Mouse (Mus musculus) myocyte (in vitro differentiated cells): ENCODE data around the gene Rsf1. TPM values are rescaled to one million over a fixed set of nuclear protein-coding genes. Genes with fewer than 3 reads are reported as not detected.

Experiments used
- H3K27me3 ChIP-seq: one replicate; pipeline ENCODE4 v1.6.1; 2011; ENCODE audit not compliant: control insufficient read depth, insufficient read depth, insufficient read length
- H3K36me3 ChIP-seq: one replicate; pipeline ENCODE4 v1.6.1; 2011; ENCODE audit not compliant: control insufficient read depth, insufficient read depth
- H3K4me2 ChIP-seq: one replicate; pipeline ENCODE4 v1.6.1; 2011; ENCODE audit warnings: low read depth, control low read depth
- H3K4me3 ChIP-seq: one replicate; pipeline ENCODE4 v1.5.1; 2011; ENCODE audit warnings: mild to moderate bottlenecking, control low read depth, moderate library complexity
- H3K79me2 ChIP-seq: one replicate; pipeline ENCODE4 v1.6.1; 2011; ENCODE audit not compliant: control insufficient read depth, insufficient read depth
- H3ac ChIP-seq: one replicate; pipeline ENCODE4 v1.6.1; 2011; ENCODE audit not compliant: control insufficient read depth, insufficient read length
- E2F4 ChIP-seq: IDR thresholded peaks from one replicate; pipeline ENCODE4 v1.6.1; 2011; ENCODE audit warnings: mild to moderate bottlenecking, control low read depth, moderate library complexity; ENCODE audit not compliant: insufficient read depth
- MAX ChIP-seq: IDR thresholded peaks from one replicate; pipeline ENCODE4 v1.6.1; 2011; ENCODE audit warnings: low read depth, mild to moderate bottlenecking, control low read depth
- MYOD1 ChIP-seq, 3 experiments: IDR thresholded peaks; one replicate each; pipeline ENCODE4 v1.6.1; 2011; ENCODE audit warnings: control low read depth in 2 of 3, low read depth in 2 of 3, mild to moderate bottlenecking in 2 of 3, moderate library complexity in 1 of 3; ENCODE audit not compliant: insufficient read length in 2 of 3, control insufficient read depth in 1 of 3
- MYOG ChIP-seq, 3 experiments: IDR thresholded peaks; one replicate each; pipeline ENCODE4 v1.6.1; 2011; ENCODE audit warnings: control low read depth in 2 of 3, low read depth in 2 of 3, mild to moderate bottlenecking in 2 of 3; ENCODE audit not compliant: insufficient read length in 2 of 3, control insufficient read depth in 1 of 3, insufficient read depth in 1 of 3
- POLR2A ChIP-seq: IDR thresholded peaks from one replicate; pipeline ENCODE4 v1.6.1; 2011; ENCODE audit warnings: low read depth, mild to moderate bottlenecking, control low read depth, moderate library complexity; ENCODE audit not compliant: insufficient read length
- POLR2AphosphoS2 ChIP-seq: IDR thresholded peaks from one replicate; pipeline ENCODE4 v1.6.1; 2011; ENCODE audit warnings: low read depth, control low read depth; ENCODE audit not compliant: insufficient read length
- REST ChIP-seq: IDR thresholded peaks from one replicate; pipeline ENCODE4 v1.6.1; 2011; ENCODE audit warnings: mild to moderate bottlenecking, control low read depth, moderate library complexity; ENCODE audit not compliant: insufficient read depth, insufficient read length
- SRF ChIP-seq: IDR thresholded peaks from one replicate; pipeline ENCODE4 v1.6.1; 2011; ENCODE audit warnings: low read depth; ENCODE audit not compliant: control insufficient read depth, insufficient read length
- TCF12 ChIP-seq: IDR thresholded peaks from one replicate; pipeline ENCODE4 v1.6.1; 2011; ENCODE audit warnings: mild to moderate bottlenecking, control low read depth; ENCODE audit not compliant: poor library complexity, insufficient read depth, severe bottlenecking
- TCF3 ChIP-seq: IDR thresholded peaks from one replicate; pipeline ENCODE4 v1.6.1; 2011; ENCODE audit warnings: low read depth, control low read depth; ENCODE audit not compliant: insufficient read length
- USF1 ChIP-seq: IDR thresholded peaks from one replicate; pipeline ENCODE4 v1.6.1; 2011; ENCODE audit warnings: low read depth, mild to moderate bottlenecking, control low read depth, moderate library complexity
- polyA plus RNA-seq: library from polyadenylated mRNA; unstranded; fragments of >200 nt; fragmentation: generic; extraction: Trizol; gene quantifications from one replicate; pipeline ENCODE4 v1.2.1, GENCODE M21; 2012; ENCODE audit warnings: missing spikeins

Gene Rsf1
- polyA plus RNA-seq, 1 experiment, result 4.3 TPM

- no peak overlapping the region for H3K4me3 ChIP-seq
- no peaks in the 10 kb centered on the region for H3K79me2 ChIP-seq
- peak in 2 of 3 experiments; percentile 42 to 69 for TF ChIP-seq MYOD1 (IDR thresholded peaks at IDR 0.05; ENCODE audit: control insufficient read depth in 1 of 3, insufficient read length in 2 of 3, low read depth in 2 of 3)
- TF ChIP-seq POLR2A, result no peak
- TF ChIP-seq USF1, result no peak
- TF ChIP-seq MYOG (IDR thresholded peaks at IDR 0.05; ENCODE audit: control insufficient read depth in 1 of 3, insufficient read depth in 1 of 3, insufficient read length in 2 of 3, low read depth in 2 of 3), result peak in 2 of 3 experiments; percentile 48 to 57
- TF ChIP-seq POLR2AphosphoS2, result no peak
- H3K4me2 ChIP-seq, result no peak overlapping the region
- no peaks in the 10 kb centered on the region for H3K27me3 ChIP-seq
- no peak overlapping the region for H3ac ChIP-seq
- H3K36me3 ChIP-seq, result no peaks in the 10 kb centered on the region
Measured at GRCm38 (mm10) chr7:97740948-97741347, 161.3 kb downstream of the Rsf1 start.

GRCm38 (mm10) chr7:97741756-97742291, 162.1 kb downstream of the Rsf1 start:
- TF ChIP-seq E2F4, result no peak
- no peak for TF ChIP-seq SRF
- TF ChIP-seq MAX, result no peak
- no peak for TF ChIP-seq TCF3
- TF ChIP-seq USF1, result no peak
- TF ChIP-seq REST, result no peak
- no peak for TF ChIP-seq TCF12
- no peak for TF ChIP-seq MYOG (IDR thresholded peaks at IDR 0.05; ENCODE audit: control insufficient read depth in 1 of 3, insufficient read depth in 1 of 3, insufficient read length in 2 of 3, low read depth in 2 of 3)
- TF ChIP-seq MYOD1 (IDR thresholded peaks at IDR 0.05; ENCODE audit: control insufficient read depth in 1 of 3, insufficient read length in 2 of 3, low read depth in 2 of 3), result no peak
- TF ChIP-seq POLR2AphosphoS2, result no peak
- no peaks in the 10 kb centered on the region for H3K36me3 ChIP-seq
- H3K4me2 ChIP-seq, result no peak overlapping the region
- no peak overlapping the region for H3K4me3 ChIP-seq
- no peaks in the 10 kb centered on the region for H3K27me3 ChIP-seq
- H3ac ChIP-seq, result no peak overlapping the region
- H3K79me2 ChIP-seq, result no peaks in the 10 kb centered on the region

Other genes with a start within 250 kb of the Rsf1 start
- gene Usp35, start 247.9 kb upstream of the Rsf1 start, polyA plus RNA-seq, result 1.6 TPM
- 2.3 TPM for gene Kctd21, start 247.6 kb upstream of the Rsf1 start, polyA plus RNA-seq
- gene Alg8, start 208.3 kb upstream of the Rsf1 start, polyA plus RNA-seq, result 15.1 TPM
- gene Ndufc2, start 179.9 kb upstream of the Rsf1 start, polyA plus RNA-seq, result 211 TPM
- gene Thrsp, start 162.2 kb upstream of the Rsf1 start, polyA plus RNA-seq, result 0.02 TPM
- gene Kctd14, start 128.6 kb upstream of the Rsf1 start, polyA plus RNA-seq, result 0.10 TPM
- gene Ints4, start 98.9 kb upstream of the Rsf1 start, polyA plus RNA-seq, result 24.9 TPM
- gene Aamdc, start 392 bp upstream of the Rsf1 start, polyA plus RNA-seq, result 127 TPM
- gene Clns1a, start 116.7 kb downstream of the Rsf1 start, polyA plus RNA-seq, result 56.3 TPM
- gene Aqp11, start 158.4 kb downstream of the Rsf1 start, polyA plus RNA-seq, result 0.56 TPM
- gene Pak1, start 208.7 kb downstream of the Rsf1 start, polyA plus RNA-seq, result 33.2 TPM